Mouse (Mus musculus): ENCODE measurements around the gene Setdb1.
"Not testable (repeated sequence)": the region's sequence is repeated elsewhere in the genome, so short reads cannot be mapped to it uniquely, and the experiment has no call there.

Setdb1 gene

DNA sequence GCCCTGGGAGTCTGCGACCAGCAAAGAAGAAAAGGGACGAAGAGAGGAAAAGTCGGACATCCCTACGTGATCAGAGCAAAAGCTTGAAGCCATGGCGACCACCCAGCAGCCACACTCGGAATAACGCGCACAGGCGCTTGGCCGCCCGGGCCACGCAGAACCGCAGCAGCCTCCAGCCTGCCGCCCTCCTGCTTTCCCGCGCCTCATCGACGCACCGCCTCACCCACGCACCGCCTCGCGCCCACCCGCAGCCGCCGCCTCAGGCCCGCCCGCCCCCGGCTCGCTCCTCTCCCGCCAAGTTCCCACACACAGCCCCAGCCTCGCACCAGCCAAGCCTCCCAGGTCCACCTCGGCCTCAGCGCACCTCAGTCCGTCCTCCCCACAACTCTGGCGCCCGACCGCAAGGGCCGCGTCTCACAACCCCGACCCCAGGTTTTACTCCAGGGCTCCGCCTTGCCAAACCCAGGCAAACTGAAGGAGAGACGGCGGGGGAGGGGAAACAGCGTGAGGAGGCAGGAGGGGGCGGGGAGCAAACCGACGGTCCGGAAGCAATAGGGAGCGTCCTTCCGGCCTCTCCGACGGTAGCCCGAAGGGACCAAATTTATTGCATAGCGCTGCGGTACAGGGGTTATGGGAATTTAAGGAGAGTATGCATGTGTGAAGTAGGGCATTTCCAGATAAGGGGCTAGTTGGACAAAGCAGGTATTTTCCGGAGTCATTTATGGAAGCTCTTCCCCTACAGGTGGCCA, at the start of gene Setdb1:
Gene Setdb1, minus strand, starts transcription at position 502 of the 749 bp plus-strand sequence.
- peak; percentile 94 for DNase-seq (ENCODE audit: low read depth, low spot score)

DNA sequence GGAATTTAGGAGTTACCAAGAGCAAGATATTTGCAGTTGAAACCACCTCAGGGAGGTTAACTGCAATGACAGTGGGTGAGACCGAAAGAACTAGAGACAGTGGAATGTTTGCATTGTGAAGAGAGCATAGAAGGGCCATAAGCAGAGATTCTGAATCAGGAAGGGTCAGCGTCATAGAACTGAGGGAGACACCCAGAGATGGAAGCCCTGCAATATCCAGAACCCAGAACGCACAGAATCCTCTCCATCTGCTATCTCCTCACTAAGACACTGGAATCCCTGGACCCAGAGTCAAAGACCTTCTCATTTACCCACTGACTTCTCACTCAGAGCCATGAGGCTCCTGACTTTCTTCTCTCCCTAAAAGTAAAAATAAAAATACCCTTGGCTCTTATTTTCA, 45.7 kb upstream of the Setdb1 start, which contains the start of gene 4930558C23Rik:
Gene 4930558C23Rik, minus strand, starts transcription at position 101 of the 400 bp plus-strand sequence.
- no peak for DNase-seq (ENCODE audit: low read depth, low spot score)

DNA sequence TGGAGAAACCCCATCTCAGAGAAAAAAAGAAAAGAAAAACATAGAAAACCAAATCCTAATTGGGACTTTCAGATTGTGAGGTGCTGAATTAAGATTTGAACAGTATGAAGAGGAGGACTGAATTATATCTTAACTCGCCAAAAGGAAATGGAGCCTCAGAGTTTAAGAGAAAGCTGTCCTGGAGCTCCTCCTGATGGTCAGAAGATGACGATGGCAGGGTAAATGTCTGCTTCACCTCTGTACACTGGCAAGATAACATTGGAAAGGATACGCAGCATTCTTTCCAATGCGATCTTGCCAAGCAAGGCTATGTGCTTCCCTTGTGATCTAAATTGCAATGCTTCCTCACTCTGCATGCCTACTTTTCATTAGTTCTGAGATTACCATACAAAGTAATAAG, 37.4 kb upstream of the Setdb1 start:
- no peak for DNase-seq (ENCODE audit: low read depth, low spot score)

DNA sequence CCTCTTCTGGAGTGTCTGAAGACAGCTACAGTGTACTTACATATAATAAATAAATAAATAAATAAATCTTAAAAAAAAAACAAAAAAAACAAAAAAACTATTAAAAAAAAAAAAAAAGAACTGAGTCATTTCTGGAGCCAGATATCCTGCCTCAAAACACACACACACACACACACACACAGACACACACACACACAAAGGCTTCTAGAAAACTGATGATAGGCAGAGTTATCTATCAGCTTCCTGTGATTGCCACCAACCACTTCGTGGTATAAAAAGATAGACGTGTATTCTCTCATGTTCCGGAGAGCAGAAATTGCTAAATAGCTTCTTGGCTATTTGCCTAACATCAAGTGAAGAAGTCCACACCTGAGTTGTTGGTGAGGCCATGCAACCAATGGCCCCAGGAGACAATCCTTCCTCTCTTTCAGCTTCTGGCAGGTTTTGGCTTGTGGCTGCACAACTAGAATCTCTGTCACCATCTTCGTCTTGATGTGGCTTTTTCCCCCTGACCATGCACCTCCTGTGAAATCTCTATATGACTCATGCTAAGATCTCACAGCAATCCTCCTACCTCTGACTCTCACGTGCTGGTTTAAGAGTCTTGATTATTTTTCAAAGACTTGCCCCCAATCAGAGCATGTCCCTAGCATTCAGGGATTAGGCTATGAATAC, 28.5 kb upstream of the Setdb1 start:
- DNase-seq (ENCODE audit: low read depth, low spot score), result no peak

DNA sequence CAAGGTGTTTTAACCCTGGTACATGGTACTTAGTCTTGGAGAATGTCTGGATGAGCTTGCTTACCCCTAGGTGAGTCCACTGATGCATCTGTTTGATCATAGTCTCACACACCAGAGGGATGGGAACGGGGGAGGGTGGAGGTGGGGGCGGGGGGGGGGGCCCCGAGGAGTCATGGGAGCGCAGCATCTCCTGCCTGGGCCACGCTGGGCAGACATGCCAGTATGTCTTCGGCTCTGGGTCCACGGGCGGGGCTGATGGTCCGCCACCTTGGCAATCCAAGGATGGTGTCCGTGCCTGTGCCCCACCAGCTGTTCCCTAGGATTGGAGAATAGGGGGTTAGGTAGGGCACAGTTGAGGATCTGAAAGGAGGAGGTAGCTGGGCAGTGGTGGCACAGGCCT, 16.2 kb upstream of the Setdb1 start:
- DNase-seq (ENCODE audit: low read depth, low spot score), result no peak

DNA sequence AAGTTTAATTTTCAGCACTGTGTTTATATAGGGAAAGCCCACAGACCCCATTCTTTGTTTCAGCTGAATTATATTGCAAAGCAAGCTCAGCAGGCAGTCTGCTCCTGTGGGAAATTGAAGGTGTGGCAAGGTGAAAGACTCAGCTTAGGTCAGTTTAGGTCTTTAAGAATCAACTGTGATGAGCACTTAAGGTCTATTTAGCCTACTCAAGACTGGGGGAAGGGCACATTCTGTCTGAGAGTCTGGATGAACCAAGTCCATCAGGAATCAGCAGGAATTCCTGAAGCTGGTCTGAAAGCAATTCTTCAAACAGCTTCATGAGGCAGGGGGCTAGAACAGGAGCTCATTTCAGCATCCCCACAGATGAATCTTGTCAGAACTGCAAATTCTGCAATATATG, 13.1 kb upstream of the Setdb1 start:
- no peak for DNase-seq (ENCODE audit: low read depth, low spot score)

DNA sequence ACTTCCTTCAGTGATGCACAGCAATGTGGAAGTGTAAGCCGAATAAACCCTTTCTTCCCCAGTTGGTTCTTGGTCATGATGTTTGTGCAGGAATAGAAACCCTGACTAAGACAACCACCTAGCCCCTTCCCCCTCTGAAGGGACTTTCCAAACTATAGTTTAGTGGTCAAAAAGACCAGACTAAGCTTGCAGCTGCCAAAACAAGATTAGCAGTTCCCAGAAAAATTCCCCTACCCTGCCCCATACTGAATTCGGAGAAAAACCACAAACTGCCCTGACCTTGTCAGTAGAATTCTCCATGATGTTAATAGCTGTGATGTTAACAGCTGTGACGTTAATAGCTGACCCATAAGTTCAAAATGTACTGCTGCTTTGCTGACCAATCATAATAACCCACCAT, 3.3 kb upstream of the Setdb1 start:
- DNase-seq (ENCODE audit: low read depth, low spot score), result not testable (repeated sequence)

DNA sequence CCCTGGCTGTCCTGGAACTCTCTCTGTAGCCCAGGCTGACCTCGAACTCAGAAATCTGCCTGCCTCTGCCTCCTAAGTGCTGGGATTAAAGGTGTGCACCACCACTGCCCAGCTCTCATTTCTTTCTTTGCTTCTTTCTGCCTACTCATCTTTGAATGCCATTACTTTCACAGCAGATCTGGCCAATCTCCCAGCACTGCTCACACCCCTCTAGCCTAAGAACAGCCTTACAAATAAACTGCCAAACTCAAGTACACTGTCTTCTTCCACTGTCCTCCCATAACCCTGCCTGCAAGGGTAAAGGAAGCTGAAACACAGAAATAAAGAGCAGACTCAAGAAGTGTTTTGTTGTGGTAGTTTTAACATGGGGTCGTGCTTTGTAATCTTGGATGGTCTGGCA, 744 bp upstream of the Setdb1 start:
- no peak for DNase-seq (ENCODE audit: low read depth, low spot score)

DNA sequence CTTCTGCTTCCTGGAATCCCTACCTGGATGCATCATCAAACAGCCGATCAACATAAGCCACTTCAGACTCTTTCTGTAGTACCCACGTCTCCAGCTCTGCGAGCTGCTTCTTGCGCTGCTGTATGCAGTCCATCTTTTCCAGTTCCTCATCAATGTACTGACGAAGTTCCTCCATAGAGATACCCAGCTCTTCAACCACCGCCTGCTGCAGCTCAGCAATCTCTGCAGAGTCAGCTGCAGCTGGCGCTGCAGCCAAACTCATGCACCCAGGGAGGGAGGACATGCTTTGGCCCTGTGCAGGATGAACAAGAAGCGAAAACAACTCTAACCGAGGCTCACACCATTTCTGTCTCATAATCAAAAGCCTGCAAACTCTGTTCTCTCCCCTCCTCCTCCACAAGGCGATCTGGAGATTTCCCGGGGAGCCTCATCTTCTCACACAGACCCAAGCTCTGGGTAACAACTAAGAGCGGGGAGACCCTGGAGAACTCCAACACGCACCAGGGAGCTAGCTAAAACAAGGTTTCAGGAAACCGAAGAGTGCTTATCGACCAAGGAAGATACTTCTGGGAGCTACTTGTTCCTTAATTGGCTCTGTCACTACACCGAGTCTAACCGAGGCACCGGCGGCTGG, 974 bp downstream of the Setdb1 start:
- DNase-seq (ENCODE audit: low read depth, low spot score), result not testable (repeated sequence)

DNA sequence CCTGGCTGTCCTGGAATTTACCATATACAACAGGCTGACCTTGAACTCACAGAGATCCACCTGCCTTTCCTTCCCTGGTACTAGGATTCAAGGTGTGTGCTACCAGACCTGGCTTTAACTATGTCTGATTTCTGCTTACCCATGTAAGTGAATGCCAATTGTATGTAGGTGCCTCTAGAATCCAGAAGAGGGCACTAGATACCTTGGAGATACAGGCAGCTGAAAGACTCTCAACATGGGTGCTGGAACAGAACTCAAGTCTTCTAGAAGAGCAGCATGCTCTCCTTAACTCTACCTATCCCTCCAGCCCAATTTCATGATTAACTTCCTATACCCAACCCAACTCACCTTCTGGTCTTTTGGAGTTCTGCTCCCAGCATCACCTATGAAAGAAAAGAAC, 7.5 kb downstream of the Setdb1 start:
- DNase-seq (ENCODE audit: low read depth, low spot score), result no peak

DNA sequence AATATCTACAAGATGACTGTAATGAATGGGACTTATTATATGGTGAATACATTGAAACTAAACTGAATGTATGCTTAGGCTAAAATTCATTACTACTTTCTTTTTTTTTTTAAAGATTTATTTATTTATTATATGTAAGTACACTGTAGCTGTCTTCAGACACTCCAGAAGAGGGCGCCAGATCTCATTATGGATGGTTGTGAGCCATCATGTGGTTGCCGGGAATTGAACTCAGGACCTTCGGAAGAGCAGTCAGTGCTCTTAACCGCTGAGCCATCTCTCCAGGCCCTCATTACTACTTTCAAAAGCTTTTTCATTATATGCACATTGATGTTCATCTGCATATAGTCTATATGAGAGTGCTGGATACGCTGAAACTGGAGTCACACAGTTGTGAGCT, 8.7 kb downstream of the Setdb1 start:
- not testable (repeated sequence) for DNase-seq (ENCODE audit: low read depth, low spot score)

- DNase-seq (ENCODE audit: low read depth, low spot score), result no peak
These were observed 10.5 kb downstream of the Setdb1 start for GRCm38 (mm10) chr3:95346454-95346853.

GRCm38 (mm10) chr3:95343356-95344000, 13.5 kb downstream of the Setdb1 start:
- DNase-seq (ENCODE audit: low read depth, low spot score), result not testable (repeated sequence)

DNA sequence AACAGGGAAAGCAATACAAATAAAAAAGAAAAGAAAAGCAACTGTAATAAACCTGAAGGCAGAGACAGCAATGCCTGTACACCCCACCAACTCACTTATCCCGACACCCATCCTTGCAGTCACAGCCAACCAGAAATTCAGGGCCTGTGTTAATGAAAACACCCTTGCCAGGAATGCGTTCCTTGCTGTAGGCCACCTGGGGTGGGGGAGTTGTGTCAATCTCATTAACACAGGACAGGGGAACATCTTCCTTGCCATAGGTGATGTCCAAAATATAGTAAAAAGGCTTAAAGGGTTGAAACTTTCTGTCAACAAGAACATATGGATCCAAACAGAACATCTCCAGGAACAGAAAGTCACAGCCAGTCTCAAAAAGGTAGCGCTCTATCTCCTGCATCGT, 18.8 kb downstream of the Setdb1 start:
- no peak for DNase-seq (ENCODE audit: low read depth, low spot score)

- DNase-seq (ENCODE audit: low read depth, low spot score), result no peak
These were observed 19.7 kb downstream of the Setdb1 start for GRCm38 (mm10) chr3:95337345-95337744.

DNA sequence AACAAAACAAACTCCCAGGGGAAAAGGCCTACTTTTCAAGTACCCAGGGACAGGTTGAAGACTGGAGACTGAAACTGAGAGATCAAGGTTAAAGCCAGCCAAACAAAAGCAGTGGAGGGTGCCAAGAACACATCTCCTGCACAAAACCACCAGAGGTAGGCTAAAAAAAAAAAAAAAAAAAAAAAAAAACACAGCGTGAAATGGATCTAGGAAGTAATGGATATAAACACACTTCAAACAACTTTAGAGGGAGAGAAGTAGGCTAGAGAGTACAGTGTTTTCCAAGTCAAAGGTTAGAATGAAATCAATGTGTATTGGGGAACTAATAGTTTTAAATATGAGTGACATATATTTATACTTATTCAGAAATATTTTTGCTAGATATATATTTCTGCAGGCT, 25.5 kb downstream of the Setdb1 start:
- DNase-seq (ENCODE audit: low read depth, low spot score), result no peak

DNA sequence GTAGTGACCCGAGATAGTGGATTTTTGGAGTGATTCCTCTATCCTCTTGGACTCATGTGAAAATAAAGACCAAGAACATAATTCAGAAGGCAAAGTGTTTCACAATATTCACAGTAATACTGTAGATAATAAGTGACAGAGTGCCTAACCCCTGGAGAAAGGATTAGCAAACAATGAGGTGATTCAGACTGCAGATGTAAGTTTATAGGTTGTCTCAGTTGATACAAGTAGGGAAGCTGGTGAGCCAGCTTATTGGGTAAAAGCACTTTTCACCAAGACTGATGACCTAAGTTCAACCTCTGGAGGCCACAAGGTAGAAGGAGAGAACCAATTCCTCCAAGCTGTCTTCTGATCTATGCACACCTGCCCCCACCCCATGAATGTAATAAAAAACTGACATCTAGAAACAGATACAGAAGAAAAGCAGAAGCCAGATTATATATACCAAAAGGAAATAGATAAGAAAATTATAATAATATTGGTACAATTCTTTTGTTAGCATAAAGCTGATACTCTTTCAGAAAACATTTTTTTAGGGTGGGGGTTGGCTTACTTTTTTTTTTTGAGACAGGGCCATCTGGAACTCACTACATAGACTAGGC, 28.1 kb downstream of the Setdb1 start:
- no peak for DNase-seq (ENCODE audit: low read depth, low spot score)

GRCm38 (mm10) chr3:95324454-95325144, 32.4 kb downstream of the Setdb1 start:
- no peak for DNase-seq (ENCODE audit: low read depth, low spot score)

GRCm38 (mm10) chr3:95323429-95323828, 33.6 kb downstream of the Setdb1 start:
- DNase-seq (ENCODE audit: low read depth, low spot score), result no peak

- DNase-seq (ENCODE audit: low read depth, low spot score), result no peak
These were observed 37.0 kb downstream of the Setdb1 start for GRCm38 (mm10) chr3:95319701-95320625.

Measured in embryo, embryonic 11.5 days (tissue).